Comparison of ENCODE assay signal across 8 mouse cellular contexts in genomic region chr17:47598580-47599304, GRCm38 (mm10). TPM values are rescaled to one million over a fixed set of nuclear protein-coding genes. Genes with fewer than 3 reads are reported as not detected.
DNase-seq lines count a peak whose midpoint lies in the region; ATAC-seq and TF ChIP-seq lines count a peak whose summit lies in the region.
"Not testable (repeated sequence)": the region's sequence is repeated elsewhere in the genome, so short reads cannot be mapped to it uniquely, and the experiment has no call there.

No protein-coding gene starts in this region.

- WGBS in bone marrow, adult 2 months = 75% methylated on average over 10 of the region's 10 CpGs
- 88% methylated on average over 10 of the region's 10 CpGs for WGBS in forebrain, embryonic 11.5 days
- WGBS in heart, embryonic 14.5 days = 71% methylated on average over 10 of the region's 10 CpGs
- 75% methylated on average over 10 of the region's 10 CpGs for WGBS in kidney, embryonic 14.5 days
- 62% methylated on average over 10 of the region's 10 CpGs for WGBS in liver, embryonic 12.5 days (ENCODE audit: insufficient replicate concordance)
- 75% methylated on average over 10 of the region's 10 CpGs for WGBS in lung, postnatal 0 days
- 81% methylated on average over 10 of the region's 10 CpGs for WGBS in neural tube, embryonic 13.5 days

- not testable (repeated sequence) for H3K27me3 ChIP-seq in forebrain, embryonic 11.5 days (ENCODE audit: control insufficient read depth, insufficient read depth, low read length); heart, embryonic 14.5 days (ENCODE audit: control insufficient read depth, insufficient read depth, low read length); kidney, embryonic 14.5 days (ENCODE audit: control insufficient read depth, insufficient read depth, low read length); liver, embryonic 12.5 days (replicated peaks); lung, postnatal 0 days (replicated peaks; ENCODE audit: insufficient read depth, low read length); neural tube, embryonic 13.5 days

- peak overlapping the region; percentile 84 for H3K27ac ChIP-seq in bone marrow, adult 2 months (ENCODE audit: control insufficient read depth, insufficient read depth, low read depth, low read length, poor library complexity)
- peak overlapping the region; percentile 37; the same call in 1 of the 2 replicates for H3K27ac ChIP-seq in forebrain, embryonic 11.5 days (ENCODE audit: low read depth, low read length)
- H3K27ac ChIP-seq in heart, embryonic 14.5 days (replicated peaks in 1 of 2; ENCODE audit: control insufficient read depth in 1 of 2, insufficient read depth in 1 of 2, low read depth in 2 of 2, low read length in 2 of 2) = peak overlapping the region; percentile 66 to 97
- peak overlapping the region; percentile 37; the same call in 1 of the 2 replicates for H3K27ac ChIP-seq in kidney, embryonic 14.5 days (ENCODE audit: low read depth, low read length)
- peak overlapping the region; percentile 99 for H3K27ac ChIP-seq in liver, embryonic 12.5 days
- H3K27ac ChIP-seq in lung, postnatal 0 days (ENCODE audit: low read length) = peak overlapping the region; percentile 38; the same call in 1 of the 2 replicates
- peak overlapping the region; percentile 43; the same call in 1 of the 2 replicates for H3K27ac ChIP-seq in neural tube, embryonic 13.5 days (replicated peaks)

- TF ChIP-seq EP300 in lung, postnatal 0 days (IDR thresholded peaks at IDR 0.05) = not testable (repeated sequence)

- not testable (repeated sequence) for H3K9me3 ChIP-seq in forebrain, embryonic 11.5 days (ENCODE audit: control insufficient read depth, low read length); heart, embryonic 14.5 days (ENCODE audit: control insufficient read depth, low read length); kidney, embryonic 14.5 days (ENCODE audit: control insufficient read depth, low read length); liver, embryonic 12.5 days (replicated peaks); lung, postnatal 0 days (ENCODE audit: low read length); neural tube, embryonic 13.5 days

- not testable (repeated sequence) for ATAC-seq in forebrain, embryonic 11.5 days (replicated peaks; ENCODE audit: low FRiP score); heart, embryonic 14.5 days (ENCODE audit: insufficient number of reproducible peaks, insufficient read depth, low FRiP score, low read depth); kidney, embryonic 14.5 days (ENCODE audit: low FRiP score, low TSS enrichment); liver, embryonic 12.5 days; lung, postnatal 0 days; neural tube, embryonic 13.5 days (ENCODE audit: low read depth)

- TF ChIP-seq POLR2A in bone marrow, adult 2 months (IDR thresholded peaks at IDR 0.05; ENCODE audit: borderline replicate concordance, control insufficient read depth, low read depth, low read length) = not testable (repeated sequence)

- H3K4me1 ChIP-seq in bone marrow, adult 2 months (ENCODE audit: control insufficient read depth, insufficient read depth, low read length) = not testable (repeated sequence)
- H3K4me1 ChIP-seq in forebrain, embryonic 11.5 days (replicated peaks; ENCODE audit: control insufficient read depth, insufficient read depth, low read length) = peaks cover 28% of the 10 kb centered on the region
- H3K4me1 ChIP-seq in heart, embryonic 14.5 days (ENCODE audit: control insufficient read depth in 2 of 2, insufficient read depth in 2 of 2, low read length in 2 of 2) = peaks cover 23 to 29% of the 10 kb centered on the region in 2 experiments
- peaks cover 29% of the 10 kb centered on the region for H3K4me1 ChIP-seq in kidney, embryonic 14.5 days (ENCODE audit: control insufficient read depth, insufficient read depth, low read length)
- peaks cover 77% of the 10 kb centered on the region for H3K4me1 ChIP-seq in liver, embryonic 12.5 days
- peaks cover 28% of the 10 kb centered on the region for H3K4me1 ChIP-seq in lung, postnatal 0 days (ENCODE audit: insufficient read depth, low read depth, low read length)
- H3K4me1 ChIP-seq in neural tube, embryonic 13.5 days (replicated peaks) = peaks cover 42% of the 10 kb centered on the region

- not testable (repeated sequence) for H3K4me3 ChIP-seq in bone marrow, adult 2 months (replicated peaks; ENCODE audit: control insufficient read depth, low read depth, low read length); forebrain, embryonic 11.5 days (ENCODE audit: low read depth, low read length); heart, embryonic 14.5 days (ENCODE audit: control insufficient read depth in 1 of 2, insufficient read depth in 1 of 2, low read depth in 1 of 2, low read length in 2 of 2); kidney, embryonic 14.5 days (ENCODE audit: low read length); lung, postnatal 0 days (ENCODE audit: low read depth, low read length); neural tube, embryonic 13.5 days
- peak overlapping the region; percentile 96 for H3K4me3 ChIP-seq in liver, embryonic 12.5 days

- not testable (repeated sequence) for H3K9ac ChIP-seq in forebrain, embryonic 11.5 days (ENCODE audit: low read length); kidney, embryonic 14.5 days (ENCODE audit: low read depth, low read length); lung, postnatal 0 days (replicated peaks; ENCODE audit: low read depth); neural tube, embryonic 13.5 days
- H3K9ac ChIP-seq in heart, embryonic 14.5 days (ENCODE audit: low read length) = peak overlapping the region; percentile 39; the same call in 1 of the 2 replicates
- H3K9ac ChIP-seq in liver, embryonic 12.5 days = peak overlapping the region; percentile 74

- not testable (repeated sequence) for H3K36me3 ChIP-seq in forebrain, embryonic 11.5 days (ENCODE audit: control insufficient read depth, insufficient read depth, low read length)
- peaks cover 77% of the 10 kb centered on the region for H3K36me3 ChIP-seq in heart, embryonic 14.5 days (ENCODE audit: control insufficient read depth, insufficient read depth, low read length)
- H3K36me3 ChIP-seq in kidney, embryonic 14.5 days (ENCODE audit: control insufficient read depth, insufficient read depth, low read length) = peaks cover 72% of the 10 kb centered on the region
- H3K36me3 ChIP-seq in liver, embryonic 12.5 days = peaks cover 87% of the 10 kb centered on the region
- 0 out of 2 replicates have a peak, but pooled peaks cover 14% of the 10 kb centered on the region for H3K36me3 ChIP-seq in lung, postnatal 0 days (ENCODE audit: insufficient read depth, low read length)
- peaks cover 53% of the 10 kb centered on the region for H3K36me3 ChIP-seq in neural tube, embryonic 13.5 days

- not testable (repeated sequence) for DNase-seq in forebrain, embryonic 11.5 days (ENCODE audit: low spot score); lung, postnatal 0 days (ENCODE audit: low spot score)
- DNase-seq in thymus, postnatal 4 days = peak; percentile 38

- not testable (repeated sequence) for H3K4me2 ChIP-seq in forebrain, embryonic 11.5 days (ENCODE audit: low read depth, low read length, severe bottlenecking); heart, embryonic 14.5 days (ENCODE audit: low read length); kidney, embryonic 14.5 days (replicated peaks; ENCODE audit: low read depth, low read length); lung, postnatal 0 days (replicated peaks; ENCODE audit: low read depth, low read length); neural tube, embryonic 13.5 days
- peak overlapping the region; percentile 94 for H3K4me2 ChIP-seq in liver, embryonic 12.5 days

- not testable (repeated sequence) for TF ChIP-seq CTCF in bone marrow, adult 2 months (IDR thresholded peaks at IDR 0.05; ENCODE audit: control insufficient read depth, insufficient read depth, low read length); lung, postnatal 0 days (IDR thresholded peaks at IDR 0.05)

RNA-seq across cellular contexts. Expression of gene Bysl, which starts 12.6 kb away (rescaled TPM):
- 5.8 and 9.5 TPM in 2 replicates for polyA plus RNA-seq in bone marrow, adult 2 months (2011; ENCODE audit: insufficient read depth, insufficient read length, low replicate concordance, missing spikeins)
- 34.6 and 37.3 TPM in 2 replicates for polyA plus RNA-seq in forebrain, embryonic 11.5 days (2014; fragmentation: Nextera tagmentation; extraction: Ambion mirVana)
- polyA plus RNA-seq in heart, embryonic 14.5 days (2014; fragmentation: Nextera tagmentation; extraction: Ambion mirVana) = 18.3 and 18.7 TPM in 2 replicates
- 19.5 and 24.4 TPM in 2 replicates for polyA plus RNA-seq in kidney, embryonic 14.5 days (2014; fragmentation: Nextera tagmentation; extraction: Ambion mirVana)
- polyA plus RNA-seq in liver, embryonic 12.5 days (2016; fragmentation: Nextera tagmentation; extraction: Ambion mirVana) = 34.6 and 35.2 TPM in 2 replicates
- 9.9 and 10.4 TPM in 2 replicates for polyA plus RNA-seq in lung, postnatal 0 days (2015; fragmentation: Nextera tagmentation; extraction: Ambion mirVana)
- 32.9 and 33.2 TPM in 2 replicates for polyA plus RNA-seq in neural tube, embryonic 13.5 days (2015; fragmentation: Nextera tagmentation; extraction: Ambion mirVana)

RNA-seq across cellular contexts. Expression of gene Med20, which starts 12.6 kb away (rescaled TPM):
- polyA plus RNA-seq in bone marrow, adult 2 months (2011; ENCODE audit: insufficient read depth, insufficient read length, low replicate concordance, missing spikeins) = 18.0 and 21.2 TPM in 2 replicates
- 44.5 and 45.5 TPM in 2 replicates for polyA plus RNA-seq in forebrain, embryonic 11.5 days (2014; fragmentation: Nextera tagmentation; extraction: Ambion mirVana)
- polyA plus RNA-seq in heart, embryonic 14.5 days (2014; fragmentation: Nextera tagmentation; extraction: Ambion mirVana) = 28.6 and 30.9 TPM in 2 replicates
- polyA plus RNA-seq in kidney, embryonic 14.5 days (2014; fragmentation: Nextera tagmentation; extraction: Ambion mirVana) = 39.1 and 48.0 TPM in 2 replicates
- polyA plus RNA-seq in liver, embryonic 12.5 days (2016; fragmentation: Nextera tagmentation; extraction: Ambion mirVana) = 31.2 and 32.6 TPM in 2 replicates
- 31.6 and 32.8 TPM in 2 replicates for polyA plus RNA-seq in lung, postnatal 0 days (2015; fragmentation: Nextera tagmentation; extraction: Ambion mirVana)
- 38.9 and 39.7 TPM in 2 replicates for polyA plus RNA-seq in neural tube, embryonic 13.5 days (2015; fragmentation: Nextera tagmentation; extraction: Ambion mirVana)

RNA-seq across cellular contexts. Expression of gene Gm20517, which starts 12.6 kb away (rescaled TPM):
- 3.0 and 5.1 TPM in 2 replicates for polyA plus RNA-seq in bone marrow, adult 2 months (2011; ENCODE audit: insufficient read depth, insufficient read length, low replicate concordance, missing spikeins)
- polyA plus RNA-seq in forebrain, embryonic 11.5 days (2014; fragmentation: Nextera tagmentation; extraction: Ambion mirVana) = 2.4 and 3.6 TPM in 2 replicates
- polyA plus RNA-seq in heart, embryonic 14.5 days (2014; fragmentation: Nextera tagmentation; extraction: Ambion mirVana) = 1.7 and 2.2 TPM in 2 replicates
- polyA plus RNA-seq in kidney, embryonic 14.5 days (2014; fragmentation: Nextera tagmentation; extraction: Ambion mirVana) = 1.6 and 4.2 TPM in 2 replicates
- polyA plus RNA-seq in liver, embryonic 12.5 days (2016; fragmentation: Nextera tagmentation; extraction: Ambion mirVana) = 2.3 and 2.7 TPM in 2 replicates
- polyA plus RNA-seq in lung, postnatal 0 days (2015; fragmentation: Nextera tagmentation; extraction: Ambion mirVana) = 0.64 and 1.4 TPM in 2 replicates
- polyA plus RNA-seq in neural tube, embryonic 13.5 days (2015; fragmentation: Nextera tagmentation; extraction: Ambion mirVana) = 2.4 and 3.0 TPM in 2 replicates

RNA-seq across cellular contexts. Expression of gene Usp49, which starts 31.7 kb away (rescaled TPM):
- 9.3 and 10.3 TPM in 2 replicates for polyA plus RNA-seq in bone marrow, adult 2 months (2011; ENCODE audit: insufficient read depth, insufficient read length, low replicate concordance, missing spikeins)
- 7.2 and 8.1 TPM in 2 replicates for polyA plus RNA-seq in forebrain, embryonic 11.5 days (2014; fragmentation: Nextera tagmentation; extraction: Ambion mirVana)
- 3.0 and 3.2 TPM in 2 replicates for polyA plus RNA-seq in heart, embryonic 14.5 days (2014; fragmentation: Nextera tagmentation; extraction: Ambion mirVana)
- polyA plus RNA-seq in kidney, embryonic 14.5 days (2014; fragmentation: Nextera tagmentation; extraction: Ambion mirVana) = 6.6 and 8.1 TPM in 2 replicates
- polyA plus RNA-seq in liver, embryonic 12.5 days (2016; fragmentation: Nextera tagmentation; extraction: Ambion mirVana) = 5.0 and 6.2 TPM in 2 replicates
- 3.3 and 4.1 TPM in 2 replicates for polyA plus RNA-seq in lung, postnatal 0 days (2015; fragmentation: Nextera tagmentation; extraction: Ambion mirVana)
- polyA plus RNA-seq in neural tube, embryonic 13.5 days (2015; fragmentation: Nextera tagmentation; extraction: Ambion mirVana) = 8.2 and 10.6 TPM in 2 replicates

Comparison
In these comparisons a context has a peak if more than half of its experiments do, and no peak if none do; other contexts are left out.
1. H3K27ac ChIP-seq: peak in every context shown above with its lines; median percentile 99 in liver, embryonic 12.5 days; 84 in bone marrow, adult 2 months; 82 in heart, embryonic 14.5 days; 43 in neural tube, embryonic 13.5 days; 38 in lung, postnatal 0 days; 37 in forebrain, embryonic 11.5 days; 37 in kidney, embryonic 14.5 days.